Mouse (Mus musculus) telencephalon, adult 2 months (tissue): ENCODE results near the gene Tmem217.
"Not testable (repeated sequence)": the region's sequence is repeated elsewhere in the genome, so short reads cannot be mapped to it uniquely, and the experiment has no call there.

Experiments
- DNase-seq: peaks from one replicate; pipeline ENCODE4 v3.0.0-alpha.2; 2011; ENCODE audit warnings: low read depth, low spot score

Gene Tmem217

GRCm38 (mm10) chr17:29503700-29504099, 48.5 kb downstream of the Tmem217 start:
- DNase-seq = no peak

DNA sequence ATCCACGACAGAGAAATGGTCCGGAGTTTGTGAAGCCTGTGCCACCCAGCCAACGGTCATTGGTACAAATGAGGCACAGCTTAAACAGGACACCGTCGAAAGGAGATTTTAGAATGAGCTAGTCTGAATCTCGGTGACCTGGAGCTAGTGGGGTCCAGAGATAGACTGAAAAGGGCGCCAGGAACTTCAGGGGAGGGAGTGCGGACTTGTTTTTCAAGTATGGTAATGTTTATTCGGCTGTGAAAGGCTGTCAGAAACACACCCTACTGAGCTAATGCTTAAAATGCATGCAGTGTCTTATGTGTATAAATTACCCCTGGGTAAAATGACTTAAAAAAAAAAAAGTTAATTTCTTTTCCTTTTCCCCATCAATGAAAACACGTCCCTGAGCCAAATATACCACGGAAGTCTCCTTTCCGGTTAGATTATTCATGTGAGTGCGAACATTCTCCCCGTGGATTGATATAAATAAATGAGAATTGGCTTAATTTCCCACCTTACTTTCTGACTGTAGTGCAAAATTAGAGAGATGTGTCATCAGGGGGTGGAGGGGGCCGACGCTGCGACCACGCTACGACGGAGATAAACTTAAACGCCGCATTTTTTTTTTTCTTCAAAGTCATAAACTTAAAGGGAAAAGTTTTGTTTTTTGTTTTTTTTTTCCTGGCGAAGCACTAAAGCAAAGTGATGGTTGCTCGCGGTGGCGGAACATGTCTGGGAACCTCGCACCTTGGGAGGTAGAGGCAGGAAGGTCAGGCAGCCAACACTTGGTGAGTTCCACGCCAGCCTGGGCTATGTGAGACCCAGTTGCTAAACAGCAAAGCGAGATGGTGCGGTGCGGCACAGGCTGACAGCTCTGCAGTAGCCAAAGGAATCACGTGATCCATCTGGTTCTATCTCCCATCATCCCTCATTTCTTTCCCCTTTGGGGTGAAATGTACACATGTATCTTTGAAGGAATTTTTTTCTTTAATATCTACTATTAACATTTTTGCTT, 49.2 kb downstream of the Tmem217 start:
- no peak for DNase-seq

GRCm38 (mm10) chr17:29502005-29502668, 50.0 kb downstream of the Tmem217 start:
- no peak for DNase-seq

GRCm38 (mm10) chr17:29500802-29501469, 51.2 kb downstream of the Tmem217 start:
- no peak for DNase-seq

DNA sequence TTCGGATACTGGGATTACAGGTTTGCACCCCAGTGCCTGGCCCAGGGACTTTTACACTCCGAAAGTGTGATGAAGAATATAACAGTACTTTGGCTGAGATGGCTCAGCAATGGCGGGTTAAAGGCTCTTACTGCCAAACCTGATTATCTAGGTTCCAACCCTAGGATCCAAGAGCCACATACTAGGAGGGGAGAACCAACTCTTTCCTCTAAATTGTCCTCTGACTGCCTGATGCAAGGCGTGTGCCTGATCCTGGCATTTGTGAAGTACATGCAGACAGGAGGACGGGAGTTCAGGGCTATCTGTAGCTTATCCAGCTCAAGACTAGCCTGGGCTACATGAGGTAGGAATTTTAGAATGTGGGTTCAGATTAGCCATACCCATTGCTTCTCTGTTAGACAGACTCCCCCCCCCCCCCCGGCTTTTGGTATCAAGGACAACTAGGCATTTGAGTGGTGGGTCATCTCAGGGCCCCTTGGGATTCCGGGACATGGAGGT, 51.9 kb downstream of the Tmem217 start:
- no peak for DNase-seq

- no peak for DNase-seq
Observed at GRCm38 (mm10) chr17:29499511-29499910, 52.7 kb downstream of the Tmem217 start.

GRCm38 (mm10) chr17:29498952-29499351, 53.2 kb downstream of the Tmem217 start:
- not testable (repeated sequence) for DNase-seq

- no peak for DNase-seq
Observed at GRCm38 (mm10) chr17:29498028-29498427, 54.2 kb downstream of the Tmem217 start.

GRCm38 (mm10) chr17:29497481-29497880, 54.7 kb downstream of the Tmem217 start:
- not testable (repeated sequence) for DNase-seq

GRCm38 (mm10) chr17:29497071-29497354, 55.2 kb downstream of the Tmem217 start:
- no peak for DNase-seq

GRCm38 (mm10) chr17:29496211-29497070, 55.7 kb downstream of the Tmem217 start:
- no peak for DNase-seq

DNA sequence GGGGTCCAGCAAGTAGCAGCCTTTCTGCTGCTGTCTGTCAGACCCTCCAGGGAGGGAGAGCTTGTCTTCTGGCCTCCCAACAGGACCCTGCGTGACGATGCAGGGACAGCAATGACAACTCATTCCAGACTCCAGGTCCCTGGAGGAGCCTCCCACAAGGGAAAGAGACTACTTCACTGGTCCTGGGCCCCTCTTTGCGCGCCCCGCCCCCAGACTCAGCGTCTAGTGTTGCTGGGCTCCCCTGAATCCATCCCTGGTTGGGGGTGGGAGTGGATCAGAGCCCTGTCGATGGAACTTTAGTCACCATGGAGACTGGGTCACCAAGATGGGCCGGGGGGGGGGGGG, 57.5 kb downstream of the Tmem217 start:
- DNase-seq = no peak

DNA sequence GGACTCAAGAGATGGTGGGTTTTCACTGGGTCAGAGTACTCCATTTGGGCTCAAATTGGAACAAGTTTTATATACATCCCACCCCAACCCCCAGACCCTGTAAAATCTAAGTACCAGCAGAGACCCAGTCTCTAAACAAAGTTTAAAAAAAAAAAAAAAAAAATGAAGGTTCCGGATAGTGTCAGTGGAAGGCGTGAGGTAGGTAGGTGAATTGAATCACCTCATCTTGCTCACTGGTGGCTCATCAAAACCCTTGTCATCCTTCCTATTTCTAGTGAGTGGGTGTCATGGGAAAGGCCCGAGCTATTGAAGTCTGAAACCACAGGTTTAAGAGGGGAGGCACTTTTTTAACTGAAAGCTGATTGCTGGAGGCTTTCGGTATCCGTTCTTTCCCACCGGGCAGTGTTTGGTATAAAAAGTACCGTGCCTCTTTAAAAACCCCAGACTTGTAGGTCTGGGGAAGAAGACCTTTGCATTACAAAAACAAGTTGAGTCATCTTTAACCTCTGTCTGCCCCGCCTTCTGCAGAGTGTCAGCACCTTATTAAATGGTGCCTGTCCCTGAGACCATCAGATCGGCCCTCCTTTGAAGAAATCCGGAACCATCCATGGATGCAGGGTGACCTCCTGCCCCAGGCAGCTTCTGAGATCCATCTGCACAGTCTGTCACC, 58.0 kb downstream of the Tmem217 start:
- DNase-seq = no peak

GRCm38 (mm10) chr17:29493461-29493980, 58.7 kb downstream of the Tmem217 start:
- DNase-seq = no peak

DNA sequence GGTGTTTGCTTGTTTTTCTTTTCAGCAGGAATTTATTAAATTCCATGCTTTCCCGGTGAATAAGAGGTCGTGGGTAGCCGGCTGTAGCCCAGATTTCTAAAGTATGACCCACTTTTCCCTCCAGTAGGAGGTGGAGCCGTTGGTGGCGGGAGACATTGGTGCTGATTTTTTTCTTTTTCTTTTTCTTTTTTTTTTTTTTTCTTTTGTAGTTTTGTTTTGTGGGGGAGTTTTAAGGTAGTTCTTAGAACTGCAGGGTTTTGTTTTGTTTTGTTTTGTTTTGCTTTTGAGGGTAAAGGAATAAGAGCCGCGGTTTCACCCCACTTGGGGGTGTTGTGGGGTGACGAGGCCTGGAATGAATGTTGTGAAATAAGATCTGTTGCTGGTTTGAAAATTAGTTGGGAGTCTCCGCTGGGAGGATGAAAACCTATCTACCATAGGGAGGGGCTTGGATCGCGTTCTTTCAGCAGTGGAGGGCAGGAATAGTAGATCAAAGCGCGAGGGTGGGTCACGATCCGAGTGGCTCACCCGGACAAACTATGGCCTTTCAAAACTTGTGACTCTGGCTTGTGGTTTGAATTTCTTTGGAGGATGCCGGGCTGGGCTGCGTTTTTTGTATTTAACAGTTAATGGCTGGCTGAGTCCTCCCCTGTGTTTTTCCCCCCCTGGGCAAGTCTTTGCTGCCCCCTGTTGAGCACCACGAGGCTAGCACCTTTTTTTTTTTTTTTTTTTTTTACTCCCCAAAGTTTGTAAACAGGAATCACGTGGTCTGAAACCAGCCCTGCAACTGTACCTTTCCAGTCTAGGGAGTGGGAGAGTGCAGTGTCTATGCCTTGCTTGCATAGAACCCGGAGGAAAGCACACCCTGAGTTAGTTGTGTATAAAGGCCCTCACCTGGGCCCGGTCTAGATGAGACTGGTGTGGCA, 59.7 kb downstream of the Tmem217 start:
- no peak for DNase-seq

DNA sequence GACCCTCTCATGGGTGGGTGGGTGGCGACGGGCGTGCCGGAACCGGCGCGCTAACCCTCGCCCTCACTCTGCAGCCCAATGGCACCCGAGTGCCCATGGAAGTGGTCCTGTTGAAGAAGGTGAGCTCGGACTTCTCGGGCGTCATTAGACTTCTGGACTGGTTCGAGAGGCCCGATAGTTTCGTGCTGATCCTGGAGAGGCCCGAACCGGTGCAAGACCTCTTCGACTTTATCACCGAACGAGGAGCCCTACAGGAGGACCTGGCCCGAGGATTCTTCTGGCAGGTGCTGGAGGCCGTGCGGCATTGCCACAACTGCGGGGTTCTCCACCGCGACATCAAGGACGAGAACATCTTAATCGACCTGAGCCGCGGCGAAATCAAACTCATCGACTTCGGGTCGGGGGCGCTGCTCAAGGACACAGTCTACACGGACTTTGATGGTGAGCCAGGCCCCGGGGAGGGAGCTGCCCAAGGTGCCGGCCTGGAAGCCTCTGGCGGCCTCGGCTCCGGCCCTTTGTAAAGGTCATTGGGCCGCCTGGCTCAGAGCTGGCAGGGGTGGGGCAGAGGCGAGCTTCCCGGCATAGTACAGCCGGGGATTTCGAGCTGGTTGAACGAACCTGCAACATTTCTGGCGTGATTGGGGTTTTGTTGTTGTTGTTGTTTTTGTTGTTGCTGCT, 60.5 kb downstream of the Tmem217 start:
- no peak for DNase-seq

- DNase-seq = no peak
Observed at GRCm38 (mm10) chr17:29490713-29491581, 61.2 kb downstream of the Tmem217 start, which contains the start of gene Pim1. Gene Pim1 (plus strand): TSS chr17:29490753.
